ENCODE assay signal across 28 mouse cellular contexts in genomic region chr2:103406239-103406638, GRCm38 (mm10). TPM values are rescaled to one million over a fixed set of nuclear protein-coding genes. Genes with fewer than 3 reads are reported as not detected.
"Had no signal": no experiment of that assay in that cellular context is flagged by ENCODE, and none has a peak within 500 bp of the region (broad histone marks: within the 10 kb centered on the region; RNA-seq: fewer than 3 reads in every experiment).

No protein-coding gene starts in this region.

- ATAC-seq: forebrain, embryonic 13.5 days; forebrain, embryonic 14.5 days; forebrain, embryonic 15.5 days; forebrain, embryonic 16.5 days; forebrain, postnatal 0 days had no signal

- DNase-seq: cerebellum, adult 8-10 months; cerebellum, adult 9-10 months; cerebellum, adult 9-11 months; cerebellum, postnatal 10 days; cerebellum, postnatal 14 days; cerebellum, postnatal 25 days; cerebellum, postnatal 36 days; embryo, embryonic 11 days; forebrain, postnatal 0 days; gastrocnemius, adult 2 months; gastrocnemius, postnatal 10 days; gastrocnemius, postnatal 14 days; gastrocnemius, postnatal 25 days; gastrocnemius, postnatal 36 days; heart, adult 11 months; heart, adult 18-20 months; heart, adult 2 months had no signal

- H3K4me3 ChIP-seq: embryonic facial prominence, embryonic 10.5 days; embryonic facial prominence, embryonic 12.5 days; embryonic facial prominence, embryonic 13.5 days; embryonic facial prominence, embryonic 15.5 days; erythroblast, embryonic 14.5 days; forebrain, embryonic 10.5 days; forebrain, embryonic 12.5 days; forebrain, embryonic 13.5 days; forebrain, embryonic 15.5 days; gastrocnemius, adult 2 months; heart, adult 2 months had no signal

- H3K36me3 ChIP-seq: embryonic facial prominence, embryonic 10.5 days; embryonic facial prominence, embryonic 12.5 days; embryonic facial prominence, embryonic 13.5 days; embryonic facial prominence, embryonic 15.5 days; forebrain, embryonic 10.5 days; forebrain, embryonic 12.5 days; forebrain, embryonic 15.5 days had no signal

- H3K27ac ChIP-seq: embryonic facial prominence, embryonic 10.5 days; embryonic facial prominence, embryonic 12.5 days; embryonic facial prominence, embryonic 13.5 days; embryonic facial prominence, embryonic 15.5 days; forebrain, embryonic 10.5 days; forebrain, embryonic 12.5 days; forebrain, embryonic 13.5 days; forebrain, embryonic 15.5 days; gastrocnemius, adult 2 months; heart, adult 2 months had no signal

- H3K9me3 ChIP-seq: embryonic facial prominence, embryonic 10.5 days; embryonic facial prominence, embryonic 12.5 days; embryonic facial prominence, embryonic 13.5 days; embryonic facial prominence, embryonic 15.5 days; forebrain, embryonic 10.5 days; forebrain, embryonic 12.5 days; forebrain, embryonic 13.5 days; forebrain, embryonic 15.5 days had no signal

- H3K4me2 ChIP-seq: embryonic facial prominence, embryonic 12.5 days; embryonic facial prominence, embryonic 13.5 days; embryonic facial prominence, embryonic 15.5 days; forebrain, embryonic 12.5 days; forebrain, embryonic 13.5 days; forebrain, embryonic 15.5 days had no signal

- H3K9ac ChIP-seq: embryonic facial prominence, embryonic 12.5 days; embryonic facial prominence, embryonic 13.5 days; embryonic facial prominence, embryonic 15.5 days; forebrain, embryonic 12.5 days; forebrain, embryonic 13.5 days; forebrain, embryonic 15.5 days; forebrain, postnatal 0 days had no signal

- H3K27me3 ChIP-seq: embryonic facial prominence, embryonic 12.5 days; embryonic facial prominence, embryonic 13.5 days; embryonic facial prominence, embryonic 15.5 days; forebrain, embryonic 12.5 days; forebrain, embryonic 13.5 days; forebrain, embryonic 15.5 days had no signal

- H3K4me1 ChIP-seq: embryonic facial prominence, embryonic 10.5 days; embryonic facial prominence, embryonic 12.5 days; embryonic facial prominence, embryonic 13.5 days; embryonic facial prominence, embryonic 15.5 days; forebrain, embryonic 12.5 days; forebrain, embryonic 13.5 days; forebrain, embryonic 15.5 days had no signal

RNA-seq across cellular contexts. Expression of gene Elf5, which starts 5.2 kb away (rescaled TPM):
- polyA plus RNA-seq: erythroblast, embryonic 14.5 days; forebrain, embryonic 13.5 days; forebrain, embryonic 14.5 days; forebrain, embryonic 15.5 days; forebrain, embryonic 16.5 days; forebrain, postnatal 0 days had no signal
